Mouse (Mus musculus) embryo, embryonic 10.5 days (tissue): ENCODE data around the gene Ahcy.
"Not testable (repeated sequence)": the region's sequence is repeated elsewhere in the genome, so short reads cannot be mapped to it uniquely, and the experiment has no call there.

Experiments used
- DNase-seq: peaks from one replicate; pipeline ENCODE4 v3.0.0-alpha.2; 2015; ENCODE audit warnings: low spot score

Ahcy gene

GRCm38 (mm10) chr2:155019673-155020072 lies 54.6 kb downstream of the Ahcy start:
- peak; percentile 99 for DNase-seq

GRCm38 (mm10) chr2:155018762-155019641 lies 55.3 kb downstream of the Ahcy start:
- peak; percentile 90 for DNase-seq

DNA sequence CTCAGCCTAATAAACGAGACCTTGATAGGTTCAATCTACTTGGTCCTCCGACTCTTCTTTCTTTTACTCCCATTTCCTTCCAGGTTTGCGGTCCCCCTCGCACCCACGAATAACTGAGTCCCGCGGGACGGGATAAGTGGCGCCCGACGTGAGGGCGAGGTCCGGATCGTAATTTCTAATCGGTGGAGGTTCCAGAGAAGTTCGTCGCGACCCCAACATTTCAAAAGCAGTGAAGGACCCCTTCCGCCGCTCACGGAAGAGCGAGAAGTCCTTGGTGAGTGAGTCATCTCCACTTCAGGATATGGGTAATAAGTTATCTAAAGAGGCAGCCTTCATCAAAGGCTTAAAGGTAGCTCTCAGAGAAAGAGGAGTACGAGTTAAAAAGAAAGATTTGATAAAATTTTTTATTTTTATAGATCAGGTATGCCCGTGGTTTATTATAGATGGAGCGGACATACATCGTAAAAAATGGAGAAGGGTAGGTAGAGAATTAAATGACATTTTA lies 56.0 kb downstream of the Ahcy start, which contains the start of gene Gm14226:
Gm14226 (plus strand) TSS at position 16 of the 505 bp plus-strand sequence.
- DNase-seq, result peak; percentile 30

DNA sequence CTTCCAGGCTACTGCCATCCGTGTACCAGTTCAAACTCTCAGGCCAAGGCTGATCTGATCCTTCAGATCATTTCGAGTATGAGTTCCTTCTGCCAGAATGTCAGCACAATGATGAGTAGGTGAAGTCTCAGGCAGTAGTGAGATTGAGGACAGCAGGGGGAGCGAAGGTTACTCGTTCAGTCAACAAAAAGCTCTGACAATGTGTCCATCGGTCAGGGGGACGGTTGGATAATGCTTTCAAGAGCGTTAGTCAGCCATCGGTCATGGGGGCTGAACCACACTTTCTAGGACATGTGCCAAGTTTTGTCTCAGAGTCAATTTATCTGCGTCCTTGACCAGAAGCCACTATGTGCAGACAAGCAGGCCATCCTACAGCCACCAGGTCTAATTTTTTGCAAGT lies 57.5 kb downstream of the Ahcy start:
- DNase-seq, result not testable (repeated sequence)

DNA sequence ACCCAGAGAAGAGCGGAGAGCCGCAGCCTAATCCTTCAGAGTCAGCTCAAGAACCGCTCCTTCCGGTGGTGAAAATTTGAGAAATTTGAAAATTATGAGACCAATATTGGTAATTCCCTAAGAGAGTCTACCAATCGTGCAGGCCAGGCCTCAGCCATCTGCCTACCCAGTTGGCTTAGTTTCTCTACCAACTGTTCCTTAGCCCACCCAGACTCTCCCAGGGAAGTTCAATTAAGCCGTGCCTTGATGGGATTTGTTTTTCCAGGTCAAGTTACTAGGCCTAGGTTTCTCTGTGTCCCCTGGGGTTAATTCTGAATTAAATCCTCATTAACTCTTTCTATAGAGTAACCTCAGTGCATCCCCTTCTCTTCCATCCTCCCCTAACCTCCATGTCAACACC lies 61.3 kb downstream of the Ahcy start:
- DNase-seq, result no peak

- DNase-seq, result no peak
Measured at GRCm38 (mm10) chr2:155011086-155011656, 63.1 kb downstream of the Ahcy start.
